1 mouse cellular context compared by ENCODE assay signal in the genomic region with DNA sequence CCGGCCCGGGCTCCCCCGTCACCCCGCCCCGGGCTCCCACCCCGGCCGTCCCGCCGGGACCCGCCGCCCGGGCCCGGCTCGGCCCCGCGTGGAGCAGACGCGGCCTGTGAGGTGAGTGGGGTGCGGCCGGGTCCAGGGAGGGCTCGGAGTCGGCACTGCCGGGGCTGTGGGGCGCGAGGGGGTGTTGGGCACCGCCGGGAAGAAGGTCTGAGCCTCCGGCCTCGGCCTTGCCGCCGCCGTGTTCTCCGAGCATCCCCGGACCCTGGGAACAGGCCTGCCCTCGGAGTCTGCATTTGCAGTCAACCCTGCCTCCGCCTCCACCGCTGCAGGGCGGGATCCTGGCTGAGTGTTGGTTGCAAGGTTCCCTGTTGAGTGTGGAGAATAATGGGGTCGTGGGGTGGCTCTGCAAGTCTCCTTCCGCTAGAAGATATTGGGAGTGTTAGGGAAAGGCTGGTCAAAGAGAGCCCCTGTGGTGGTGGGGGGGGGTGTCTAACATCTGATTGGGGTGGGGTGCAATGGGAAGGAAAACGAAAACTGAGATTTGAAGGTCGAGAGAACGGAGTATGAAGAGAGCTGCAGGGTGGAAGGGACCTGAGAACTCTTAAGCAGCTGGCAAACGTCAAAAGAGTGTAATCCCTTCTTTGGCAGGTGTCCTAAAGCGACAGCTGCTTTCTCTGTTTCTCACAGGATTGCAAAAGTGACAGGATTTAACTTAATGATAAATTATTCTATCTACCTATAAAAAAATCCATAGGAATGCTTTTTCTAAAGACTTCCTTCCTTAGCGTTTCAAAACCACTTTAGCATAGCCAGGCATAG.
TF ChIP-seq lines count a peak whose summit lies in the region.

No protein-coding gene starts in this region.

TF ChIP-seq in CH12.LX, 34 proteins besides CTCF, POLR2A, EP300 and RAD21:
- TF ChIP-seq TCF12 (IDR thresholded peaks at IDR 0.05; ENCODE audit: low read depth, low read length) (no peak), ETS1 (conservative IDR thresholded peaks at IDR 0.05; ENCODE audit: low read depth, low read length) (no peak), TBP (conservative IDR thresholded peaks at IDR 0.05; ENCODE audit: low read depth, low read length) (0 out of 2 replicates have a peak, but pooled peaks have one; percentile 33), MXI1 (IDR thresholded peaks at IDR 0.05; ENCODE audit: low read depth, low read length) (no peak; the same call in 1 of the 2 replicates), SIN3A (IDR thresholded peaks at IDR 0.05; ENCODE audit: low read length) (peak; percentile 45), MYC (IDR thresholded peaks at IDR 0.05; ENCODE audit: low read depth, low read length) (no peak), ZKSCAN1 (IDR thresholded peaks at IDR 0.05; ENCODE audit: borderline replicate concordance, low read depth, low read length) (no peak), IRF4 (IDR thresholded peaks at IDR 0.05; ENCODE audit: low read depth, low read length) (no peak), JUND (conservative IDR thresholded peaks at IDR 0.05; ENCODE audit: low read depth, low read length) (no peak), ZNF384 (IDR thresholded peaks at IDR 0.05; ENCODE audit: low read depth, low read length) (no peak), MAFK (IDR thresholded peaks at IDR 0.05; ENCODE audit: insufficient replicate concordance, low read length) (no peak), ZC3H11A (IDR thresholded peaks at IDR 0.05; ENCODE audit: low read depth, low read length) (no peak), ELF1 (IDR thresholded peaks at IDR 0.05; ENCODE audit: low read depth, low read length) (no peak), UBTF (IDR thresholded peaks at IDR 0.05; ENCODE audit: low read depth, low read length) (0 out of 2 replicates have a peak, but pooled peaks have one; percentile 24)
TF ChIP-seq in CH12.LX: peak in this region for 3.
